Mouse (Mus musculus): ENCODE results near the gene Gprasp1. TPM values are rescaled to one million over a fixed set of nuclear protein-coding genes. Genes with fewer than 3 reads are reported as not detected.
"Not testable (repeated sequence)": the region's sequence is repeated elsewhere in the genome, so short reads cannot be mapped to it uniquely, and the experiment has no call there.

Gprasp1 gene
- 73.2 and 76.7 TPM in 2 replicates for polyA plus RNA-seq (2016; fragmentation: Nextera tagmentation; extraction: Ambion mirVana)

GRCm38 (mm10) chrX:135742304-135743055, at the start of gene Gprasp1, which contains the start of gene Armcx5:
Gprasp1 (plus strand) TSS chrX:135742733.
Armcx5 (plus strand) TSS chrX:135742733.
- no peaks in the 10 kb centered on the region for H3K9me3 ChIP-seq
- no peaks in the 10 kb centered on the region for H3K4me1 ChIP-seq (replicated peaks)

GRCm38 (mm10) chrX:135693633-135694032, 48.9 kb upstream of the Gprasp1 start, which contains the start of gene Tcp11x2:
Tcp11x2 (minus strand) TSS chrX:135693790.
- Histone ChIP-seq H3K36me3 (no peaks in the 10 kb centered on the region), H3K4me3 (replicated peaks) (no peak within 1 kb of the TSS), H3K27ac (no peak within 1 kb of the TSS), H3K4me2 (no peak within 1 kb of the TSS), H3K9ac (replicated peaks) (no peak within 1 kb of the TSS), H3K27me3 (peaks cover 26% of the 10 kb centered on the region), H3K9me3 (no peaks in the 10 kb centered on the region), H3K4me1 (replicated peaks) (no peaks in the 10 kb centered on the region)
- 71% methylated on average over 1 of the region's 1 CpGs for whole genome bisulfite sequencing
- no peak for ATAC-seq (ENCODE audit: insufficient number of reproducible peaks, insufficient read depth, low FRiP score, low TSS enrichment, low read depth)

More at GRCm38 (mm10) chrX:135742304-135743055, at the start of gene Gprasp1, which contains the start of gene Armcx5:
- H3K27ac ChIP-seq, result peak within 1 kb of the TSS; percentile 89
- peaks cover 11% of the 10 kb centered on the region; the same call in 1 of the 2 replicates for H3K36me3 ChIP-seq
- peaks cover 23% of the 10 kb centered on the region for H3K27me3 ChIP-seq
- peak within 1 kb of the TSS; percentile 56 for H3K4me3 ChIP-seq (replicated peaks)
- H3K4me2 ChIP-seq, result peak within 1 kb of the TSS; percentile 63
- WGBS, result 21% methylated on average over 48 of the region's 48 CpGs
- peak within 1 kb of the TSS; percentile 70 for H3K9ac ChIP-seq (replicated peaks)
- peak; percentile 97 for ATAC-seq (ENCODE audit: insufficient number of reproducible peaks, insufficient read depth, low FRiP score, low TSS enrichment, low read depth)

- no peaks in the 10 kb centered on the region for H3K4me1 ChIP-seq (replicated peaks)
- ATAC-seq (ENCODE audit: insufficient number of reproducible peaks, insufficient read depth, low FRiP score, low TSS enrichment, low read depth), result no peak
- WGBS, result 90% methylated on average over 1 of the region's 1 CpGs
- H3K9me3 ChIP-seq, result no peaks in the 10 kb centered on the region
- no peak overlapping the region for H3K9ac ChIP-seq (replicated peaks)
- H3K36me3 ChIP-seq, result no peaks in the 10 kb centered on the region
- no peak overlapping the region for H3K4me3 ChIP-seq (replicated peaks)
- H3K27me3 ChIP-seq, result peaks cover 7% of the 10 kb centered on the region; the same call in 1 of the 2 replicates
- no peak overlapping the region for H3K4me2 ChIP-seq
- no peak overlapping the region for H3K27ac ChIP-seq
Observed at GRCm38 (mm10) chrX:135703111-135703510, 39.4 kb upstream of the Gprasp1 start.

GRCm38 (mm10) chrX:135704349-135704748, 38.2 kb upstream of the Gprasp1 start:
- no peak overlapping the region for H3K4me2 ChIP-seq
- 40% methylated on average over 2 of the region's 2 CpGs for WGBS
- H3K9ac ChIP-seq (replicated peaks), result no peak overlapping the region
- ATAC-seq (ENCODE audit: insufficient number of reproducible peaks, insufficient read depth, low FRiP score, low TSS enrichment, low read depth), result no peak
- no peaks in the 10 kb centered on the region for H3K36me3 ChIP-seq
- H3K4me3 ChIP-seq (replicated peaks), result no peak overlapping the region
- no peak overlapping the region for H3K27ac ChIP-seq
- no peaks in the 10 kb centered on the region for H3K4me1 ChIP-seq (replicated peaks)
- no peaks in the 10 kb centered on the region for H3K9me3 ChIP-seq
- H3K27me3 ChIP-seq, result peaks cover 12% of the 10 kb centered on the region

GRCm38 (mm10) chrX:135712845-135713244, 29.7 kb upstream of the Gprasp1 start:
- no peaks in the 10 kb centered on the region for H3K36me3 ChIP-seq
- no peak overlapping the region for H3K27ac ChIP-seq
- 79% methylated on average over 2 of the region's 2 CpGs for WGBS
- ATAC-seq (ENCODE audit: insufficient number of reproducible peaks, insufficient read depth, low FRiP score, low TSS enrichment, low read depth), result no peak
- no peak overlapping the region for H3K4me2 ChIP-seq
- no peaks in the 10 kb centered on the region for H3K9me3 ChIP-seq
- H3K27me3 ChIP-seq, result peaks cover 9% of the 10 kb centered on the region; the same call in 1 of the 2 replicates
- no peaks in the 10 kb centered on the region for H3K4me1 ChIP-seq (replicated peaks)
- no peak overlapping the region for H3K9ac ChIP-seq (replicated peaks)
- no peak overlapping the region for H3K4me3 ChIP-seq (replicated peaks)

GRCm38 (mm10) chrX:135725161-135725560, 17.4 kb upstream of the Gprasp1 start, which contains the start of gene Tmsb15a:
Tmsb15a (minus strand) TSS chrX:135725261.
- Histone ChIP-seq H3K4me1 (replicated peaks) (no peaks in the 10 kb centered on the region), H3K27me3 (peaks cover 14% of the 10 kb centered on the region), H3K4me2 (no peak within 1 kb of the TSS), H3K27ac (no peak within 1 kb of the TSS), H3K9me3 (no peaks in the 10 kb centered on the region), H3K4me3 (replicated peaks) (no peak within 1 kb of the TSS), H3K36me3 (no peaks in the 10 kb centered on the region), H3K9ac (replicated peaks) (no peak within 1 kb of the TSS)
- 87% methylated on average over 10 of the region's 10 CpGs for WGBS
- no peak for ATAC-seq (ENCODE audit: insufficient number of reproducible peaks, insufficient read depth, low FRiP score, low TSS enrichment, low read depth)

GRCm38 (mm10) chrX:135738730-135739520, 3.6 kb upstream of the Gprasp1 start:
- no peak overlapping the region for H3K4me2 ChIP-seq
- no peak overlapping the region for H3K27ac ChIP-seq
- no peak overlapping the region for H3K4me3 ChIP-seq (replicated peaks)
- no peak for ATAC-seq (ENCODE audit: insufficient number of reproducible peaks, insufficient read depth, low FRiP score, low TSS enrichment, low read depth)
- H3K9me3 ChIP-seq, result no peaks in the 10 kb centered on the region
- H3K36me3 ChIP-seq, result no peaks in the 10 kb centered on the region
- WGBS, result 90% methylated on average over 2 of the region's 2 CpGs
- no peak overlapping the region for H3K9ac ChIP-seq (replicated peaks)
- H3K4me1 ChIP-seq (replicated peaks), result no peaks in the 10 kb centered on the region
- H3K27me3 ChIP-seq, result peaks cover 23% of the 10 kb centered on the region

- peaks cover 11% of the 10 kb centered on the region; the same call in 1 of the 2 replicates for H3K36me3 ChIP-seq
- H3K9ac ChIP-seq (replicated peaks), result peak overlapping the region; percentile 70
- WGBS, result 20% methylated on average over 7 of the region's 7 CpGs
- no peaks in the 10 kb centered on the region for H3K9me3 ChIP-seq
- H3K4me1 ChIP-seq (replicated peaks), result no peaks in the 10 kb centered on the region
- peak overlapping the region; percentile 56 for H3K4me3 ChIP-seq (replicated peaks)
- H3K4me2 ChIP-seq, result peak overlapping the region; percentile 63
- ATAC-seq (ENCODE audit: insufficient number of reproducible peaks, insufficient read depth, low FRiP score, low TSS enrichment, low read depth), result no peak
- H3K27me3 ChIP-seq, result peaks cover 27% of the 10 kb centered on the region
- no peak overlapping the region for H3K27ac ChIP-seq
Observed at GRCm38 (mm10) chrX:135743056-135743355, 473 bp downstream of the Gprasp1 start.

GRCm38 (mm10) chrX:135745376-135745775, 2.8 kb downstream of the Gprasp1 start:
- H3K27ac ChIP-seq; H3K9ac ChIP-seq (replicated peaks); H3K4me3 ChIP-seq (replicated peaks); H3K4me2 ChIP-seq; H3K4me1 ChIP-seq (replicated peaks); H3K9me3 ChIP-seq; ATAC-seq (ENCODE audit: insufficient number of reproducible peaks, insufficient read depth, low FRiP score, low TSS enrichment, low read depth): not testable (repeated sequence)
- 92% methylated on average over 3 of the region's 3 CpGs for WGBS
- H3K36me3 ChIP-seq, result peaks cover 11% of the 10 kb centered on the region; the same call in 1 of the 2 replicates
- peaks cover 20% of the 10 kb centered on the region for H3K27me3 ChIP-seq

- WGBS, result 0% methylated on average over 2 of the region's 2 CpGs
- Histone ChIP-seq H3K27ac (no peak overlapping the region), H3K27me3 (peaks cover 3% of the 10 kb centered on the region), H3K4me2 (no peak overlapping the region), H3K4me3 (replicated peaks) (no peak overlapping the region), H3K9ac (replicated peaks) (no peak overlapping the region), H3K36me3 (peaks cover 4% of the 10 kb centered on the region; the same call in 1 of the 2 replicates), H3K9me3 (no peaks in the 10 kb centered on the region), H3K4me1 (replicated peaks) (no peaks in the 10 kb centered on the region)
- ATAC-seq (ENCODE audit: insufficient number of reproducible peaks, insufficient read depth, low FRiP score, low TSS enrichment, low read depth), result no peak
Observed at GRCm38 (mm10) chrX:135752832-135753231, 10.3 kb downstream of the Gprasp1 start.

- Histone ChIP-seq H3K36me3 (peaks cover 11% of the 10 kb centered on the region; the same call in 1 of the 2 replicates), H3K9me3 (no peaks in the 10 kb centered on the region), H3K9ac (replicated peaks) (no peak overlapping the region), H3K4me1 (replicated peaks) (no peaks in the 10 kb centered on the region), H3K27me3 (no peaks in the 10 kb centered on the region), H3K27ac (no peak overlapping the region), H3K4me3 (replicated peaks) (no peak overlapping the region), H3K4me2 (no peak overlapping the region)
- ATAC-seq (ENCODE audit: insufficient number of reproducible peaks, insufficient read depth, low FRiP score, low TSS enrichment, low read depth), result no peak
Observed at GRCm38 (mm10) chrX:135761707-135762106, 19.2 kb downstream of the Gprasp1 start.
